Mouse (Mus musculus): ENCODE data around the gene Pax2. TPM values are rescaled to one million over a fixed set of nuclear protein-coding genes. Genes with fewer than 3 reads are reported as not detected.
"Not testable (repeated sequence)": the region's sequence is repeated elsewhere in the genome, so short reads cannot be mapped to it uniquely, and the experiment has no call there.

Pax2 gene
- polyA plus RNA-seq, 1 experiment from 2014 or later: not detected

- no peak for ATAC-seq (replicated peaks; ENCODE audit: low FRiP score)
- no peaks in the 10 kb centered on the region for H3K36me3 ChIP-seq (ENCODE audit: control insufficient read depth, insufficient read depth, low read length)
- 10% methylated on average over 11 of the region's 11 CpGs for WGBS
- H3K4me1 ChIP-seq (replicated peaks; ENCODE audit: control insufficient read depth, insufficient read depth, low read length): peaks cover 4% of the 10 kb centered on the region
- H3K27ac ChIP-seq (ENCODE audit: low read depth, low read length): no peak overlapping the region
- DNase-seq (ENCODE audit: low spot score): no peak
- H3K9me3 ChIP-seq (ENCODE audit: control insufficient read depth, low read length): no peaks in the 10 kb centered on the region
- H3K27me3 ChIP-seq (replicated peaks; ENCODE audit: control insufficient read depth, insufficient read depth, low read length): peaks cover 79% of the 10 kb centered on the region
- H3K4me3 ChIP-seq (ENCODE audit: low read depth, low read length): no peak overlapping the region
- no peak overlapping the region for H3K4me2 ChIP-seq
- no peak overlapping the region for H3K9ac ChIP-seq (ENCODE audit: low read depth, low read length)
Observed at GRCm38 (mm10) chr19:44834218-44835041, 78.6 kb downstream of the Pax2 start.

GRCm38 (mm10) chr19:44835042-44835930, 79.4 kb downstream of the Pax2 start:
- 7% methylated on average over 34 of the region's 34 CpGs for WGBS
- H3K4me3 ChIP-seq (ENCODE audit: low read depth, low read length): peak overlapping the region; percentile 48
- H3K4me2 ChIP-seq: peak overlapping the region; percentile 78
- no peaks in the 10 kb centered on the region for H3K9me3 ChIP-seq (ENCODE audit: control insufficient read depth, low read length)
- H3K36me3 ChIP-seq (ENCODE audit: control insufficient read depth, insufficient read depth, low read length): no peaks in the 10 kb centered on the region
- H3K4me1 ChIP-seq (replicated peaks; ENCODE audit: control insufficient read depth, insufficient read depth, low read length): peaks cover 4% of the 10 kb centered on the region
- H3K27ac ChIP-seq (ENCODE audit: low read depth, low read length): no peak overlapping the region
- ATAC-seq (replicated peaks; ENCODE audit: low FRiP score) (no peak; the same call in 1 of the 2 replicates), DNase-seq (ENCODE audit: low spot score) (peak; percentile 35)
- no peak overlapping the region for H3K9ac ChIP-seq (ENCODE audit: low read depth, low read length)
- H3K27me3 ChIP-seq (replicated peaks; ENCODE audit: control insufficient read depth, insufficient read depth, low read length): peaks cover 87% of the 10 kb centered on the region

GRCm38 (mm10) chr19:44835931-44836861, 80.4 kb downstream of the Pax2 start:
- Histone ChIP-seq H3K4me3 (ENCODE audit: low read depth, low read length) (peak overlapping the region; percentile 48), H3K9me3 (ENCODE audit: control insufficient read depth, low read length) (no peaks in the 10 kb centered on the region), H3K4me2 (peak overlapping the region; percentile 78), H3K27me3 (replicated peaks; ENCODE audit: control insufficient read depth, insufficient read depth, low read length) (peaks cover 85% of the 10 kb centered on the region), H3K27ac (ENCODE audit: low read depth, low read length) (no peak overlapping the region), H3K36me3 (ENCODE audit: control insufficient read depth, insufficient read depth, low read length) (no peaks in the 10 kb centered on the region), H3K9ac (ENCODE audit: low read depth, low read length) (no peak overlapping the region), H3K4me1 (replicated peaks; ENCODE audit: control insufficient read depth, insufficient read depth, low read length) (peaks cover 4% of the 10 kb centered on the region)
- 1% methylated on average over 70 of the region's 71 CpGs for WGBS
- ATAC-seq (replicated peaks; ENCODE audit: low FRiP score): no peak; the same call in 1 of the 2 replicates
- DNase-seq (ENCODE audit: low spot score): no peak

GRCm38 (mm10) chr19:44837426-44838205, 81.8 kb downstream of the Pax2 start:
- Histone ChIP-seq H3K27me3 (replicated peaks; ENCODE audit: control insufficient read depth, insufficient read depth, low read length) (peaks cover 76% of the 10 kb centered on the region), H3K4me2 (peak overlapping the region; percentile 27), H3K27ac (ENCODE audit: low read depth, low read length) (no peak overlapping the region), H3K9ac (ENCODE audit: low read depth, low read length) (no peak overlapping the region), H3K4me1 (replicated peaks; ENCODE audit: control insufficient read depth, insufficient read depth, low read length) (peaks cover 4% of the 10 kb centered on the region), H3K36me3 (ENCODE audit: control insufficient read depth, insufficient read depth, low read length) (no peaks in the 10 kb centered on the region), H3K4me3 (ENCODE audit: low read depth, low read length) (no peak overlapping the region), H3K9me3 (ENCODE audit: control insufficient read depth, low read length) (no peaks in the 10 kb centered on the region)
- WGBS: 3% methylated on average over 37 of the region's 37 CpGs
- no peak for ATAC-seq (replicated peaks; ENCODE audit: low FRiP score)
- DNase-seq (ENCODE audit: low spot score): no peak

- no peak for DNase-seq (ENCODE audit: low spot score)
- Histone ChIP-seq H3K27me3 (replicated peaks; ENCODE audit: control insufficient read depth, insufficient read depth, low read length) (peaks cover 69% of the 10 kb centered on the region), H3K9me3 (ENCODE audit: control insufficient read depth, low read length) (no peaks in the 10 kb centered on the region), H3K36me3 (ENCODE audit: control insufficient read depth, insufficient read depth, low read length) (no peaks in the 10 kb centered on the region), H3K4me1 (replicated peaks; ENCODE audit: control insufficient read depth, insufficient read depth, low read length) (peaks cover 4% of the 10 kb centered on the region), H3K4me3 (ENCODE audit: low read depth, low read length) (no peak overlapping the region), H3K4me2 (no peak overlapping the region), H3K9ac (ENCODE audit: low read depth, low read length) (no peak overlapping the region), H3K27ac (ENCODE audit: low read depth, low read length) (no peak overlapping the region)
- no peak for ATAC-seq (replicated peaks; ENCODE audit: low FRiP score)
- 18% methylated on average over 9 of the region's 9 CpGs for WGBS
Observed at GRCm38 (mm10) chr19:44838321-44838720, 82.5 kb downstream of the Pax2 start.

- H3K27ac ChIP-seq (ENCODE audit: low read depth, low read length); H3K36me3 ChIP-seq (ENCODE audit: control insufficient read depth, insufficient read depth, low read length); H3K9ac ChIP-seq (ENCODE audit: low read depth, low read length); H3K4me3 ChIP-seq (ENCODE audit: low read depth, low read length); H3K4me2 ChIP-seq; DNase-seq (ENCODE audit: low spot score); ATAC-seq (replicated peaks; ENCODE audit: low FRiP score); H3K9me3 ChIP-seq (ENCODE audit: control insufficient read depth, low read length); H3K4me1 ChIP-seq (replicated peaks; ENCODE audit: control insufficient read depth, insufficient read depth, low read length): not testable (repeated sequence)
- H3K27me3 ChIP-seq (replicated peaks; ENCODE audit: control insufficient read depth, insufficient read depth, low read length): peaks cover 31% of the 10 kb centered on the region
- WGBS: 89% methylated on average over 15 of the region's 15 CpGs
Observed at GRCm38 (mm10) chr19:44842661-44843060, 86.8 kb downstream of the Pax2 start.

- WGBS: 82% methylated on average over 12 of the region's 12 CpGs
- H3K9me3 ChIP-seq (ENCODE audit: control insufficient read depth, low read length): no peaks in the 10 kb centered on the region
- no peak overlapping the region for H3K9ac ChIP-seq (ENCODE audit: low read depth, low read length)
- no peak for ATAC-seq (replicated peaks; ENCODE audit: low FRiP score)
- H3K27me3 ChIP-seq (replicated peaks; ENCODE audit: control insufficient read depth, insufficient read depth, low read length): no peaks in the 10 kb centered on the region; the same call in none of the 2 replicates
- no peak overlapping the region for H3K4me3 ChIP-seq (ENCODE audit: low read depth, low read length)
- H3K36me3 ChIP-seq (ENCODE audit: control insufficient read depth, insufficient read depth, low read length): no peaks in the 10 kb centered on the region
- no peak overlapping the region for H3K27ac ChIP-seq (ENCODE audit: low read depth, low read length)
- no peak for DNase-seq (ENCODE audit: low spot score)
- H3K4me1 ChIP-seq (replicated peaks; ENCODE audit: control insufficient read depth, insufficient read depth, low read length): no peaks in the 10 kb centered on the region
- H3K4me2 ChIP-seq: no peak overlapping the region
Observed at GRCm38 (mm10) chr19:44849465-44849864, 93.6 kb downstream of the Pax2 start.
